Mouse (Mus musculus) liver, embryonic 11.5 days (tissue): ENCODE data around the gene Il4ra. TPM values are rescaled to one million over a fixed set of nuclear protein-coding genes. Genes with fewer than 3 reads are reported as not detected.

Experiments
- ATAC-seq: fragments of 200-750 bp; cut with Nextera tagmentation; replicated peaks from 2 replicates; pipeline ENCODE4 v1.8.0; 2017; ENCODE audit warnings: moderate number of reproducible peaks, mild to moderate bottlenecking, moderate TSS enrichment, moderate library complexity; ENCODE audit not compliant: low FRiP score
- DNase-seq: peaks from one replicate; pipeline ENCODE4 v3.0.0-alpha.2; 2017; ENCODE audit warnings: low spot score
- H3K27ac ChIP-seq: fragments of 300-500 bp; sonication (generic); 2 replicates; pipeline ENCODE4 v1.5.1; 2014; ENCODE audit warnings: mild to moderate bottlenecking, low read depth, low read length, control low read depth
- H3K27me3 ChIP-seq: fragments of 300-500 bp; sonication (generic); replicated peaks from 2 replicates; pipeline ENCODE4 v1.6.1; 2014; ENCODE audit warnings: low read length, mixed read lengths; ENCODE audit not compliant: control insufficient read depth, insufficient read depth
- H3K36me3 ChIP-seq: fragments of 300-500 bp; sonication (generic); 2 replicates; pipeline ENCODE4 v1.6.1; 2014; ENCODE audit warnings: mild to moderate bottlenecking, low read length, moderate library complexity, mixed read lengths; ENCODE audit not compliant: control insufficient read depth, insufficient read depth
- H3K4me1 ChIP-seq: fragments of 300-500 bp; sonication (generic); replicated peaks from 2 replicates; pipeline ENCODE4 v1.6.1; 2014; ENCODE audit warnings: low read length, mixed read lengths; ENCODE audit not compliant: control insufficient read depth, insufficient read depth
- H3K4me2 ChIP-seq: fragments of 300-500 bp; sonication (generic); 2 replicates; pipeline ENCODE4 v1.6.1; 2014; ENCODE audit warnings: mild to moderate bottlenecking, control low read depth, moderate library complexity
- H3K4me3 ChIP-seq: fragments of 300-500 bp; sonication (generic); 2 replicates; pipeline ENCODE4 v1.5.1; 2014; ENCODE audit warnings: low read depth, low read length, control low read depth
- H3K9ac ChIP-seq: fragments of 300-500 bp; sonication (generic); 2 replicates; pipeline ENCODE4 v1.6.1; 2014; ENCODE audit warnings: low read depth, low read length, control low read depth
- H3K9me3 ChIP-seq: fragments of 300-500 bp; sonication (generic); 2 replicates; pipeline ENCODE4 v1.6.1; 2016; ENCODE audit warnings: low read length, inconsistent platforms, mixed read lengths; ENCODE audit not compliant: control insufficient read depth
- WGBS: fragments of 180-500 bp; shearing (Covaris S2); extraction: QIAGEN DNeasy Blood & Tissue Kit; methylation state at CpG from one replicate; pipeline ENCODE4 v1.1.7; 2014; 5-methylcytosine and 5-hydroxymethylcytosine counted together
- polyA plus RNA-seq: library from polyadenylated mRNA; unstranded; fragments of >200 nt; fragmentation: Nextera tagmentation; extraction: Ambion mirVana; gene quantifications from 2 replicates; pipeline ENCODE4 v1.2.1, GENCODE M21; 2014

Il4ra gene
- polyA plus RNA-seq, 1 experiment from 2014 or later, result 5.3 TPM

- 80% methylated on average over 6 of the region's 6 CpGs for WGBS
- Histone ChIP-seq H3K27ac (no peak overlapping the region), H3K4me3 (no peak overlapping the region), H3K9ac (no peak overlapping the region), H3K27me3 (no peaks in the 10 kb centered on the region), H3K4me2 (no peak overlapping the region), H3K9me3 (no peaks in the 10 kb centered on the region), H3K36me3 (no peaks in the 10 kb centered on the region; the same call in 1 of the 2 replicates), H3K4me1 (peaks cover under 1% of the 10 kb centered on the region; the same call in 1 of the 2 replicates)
- no peak for ATAC-seq
- no peak for DNase-seq
Measured at GRCm38 (mm10) chr7:125572737-125573136, 20.8 kb downstream of the Il4ra start.

- H3K4me1 ChIP-seq, result peaks cover 5% of the 10 kb centered on the region; the same call in 1 of the 2 replicates
- no peaks in the 10 kb centered on the region for H3K9me3 ChIP-seq
- no peak overlapping the region for H3K27ac ChIP-seq
- no peaks in the 10 kb centered on the region; the same call in 1 of the 2 replicates for H3K36me3 ChIP-seq
- no peak for DNase-seq
- ATAC-seq, result no peak
- H3K4me2 ChIP-seq, result no peak overlapping the region
- no peak overlapping the region for H3K9ac ChIP-seq
- H3K27me3 ChIP-seq, result no peaks in the 10 kb centered on the region
- H3K4me3 ChIP-seq, result no peak overlapping the region
- 66% methylated on average over 2 of the region's 2 CpGs for WGBS
Measured at GRCm38 (mm10) chr7:125573849-125574248, 21.9 kb downstream of the Il4ra start.

- peaks cover 5% of the 10 kb centered on the region; the same call in 1 of the 2 replicates for H3K4me1 ChIP-seq
- no peaks in the 10 kb centered on the region for H3K9me3 ChIP-seq
- H3K9ac ChIP-seq, result no peak overlapping the region
- no peak for DNase-seq
- H3K4me3 ChIP-seq, result no peak overlapping the region
- no peaks in the 10 kb centered on the region for H3K27me3 ChIP-seq
- no peak for ATAC-seq
- no peak overlapping the region for H3K4me2 ChIP-seq
- WGBS, result 78% methylated on average over 3 of the region's 3 CpGs
- H3K36me3 ChIP-seq, result no peaks in the 10 kb centered on the region; the same call in 1 of the 2 replicates
- no peak overlapping the region for H3K27ac ChIP-seq
Measured at GRCm38 (mm10) chr7:125574832-125575231, 22.9 kb downstream of the Il4ra start.

GRCm38 (mm10) chr7:125575738-125576540 is 24.0 kb downstream of the Il4ra start:
- H3K4me3 ChIP-seq, result no peak overlapping the region
- no peaks in the 10 kb centered on the region for H3K27me3 ChIP-seq
- no peak overlapping the region for H3K27ac ChIP-seq
- no peak for DNase-seq
- peaks cover 5% of the 10 kb centered on the region; the same call in 1 of the 2 replicates for H3K4me1 ChIP-seq
- WGBS, result 84% methylated on average over 16 of the region's 16 CpGs
- no peaks in the 10 kb centered on the region for H3K9me3 ChIP-seq
- H3K9ac ChIP-seq, result no peak overlapping the region
- no peaks in the 10 kb centered on the region for H3K36me3 ChIP-seq
- H3K4me2 ChIP-seq, result no peak overlapping the region
- ATAC-seq, result no peak

GRCm38 (mm10) chr7:125576982-125577381 is 25.1 kb downstream of the Il4ra start:
- no peak overlapping the region for H3K4me3 ChIP-seq
- no peaks in the 10 kb centered on the region for H3K27me3 ChIP-seq
- H3K9me3 ChIP-seq, result no peaks in the 10 kb centered on the region
- ATAC-seq, result no peak
- DNase-seq, result no peak
- no peak overlapping the region for H3K4me2 ChIP-seq
- H3K27ac ChIP-seq, result no peak overlapping the region
- H3K4me1 ChIP-seq, result peaks cover 7% of the 10 kb centered on the region; the same call in 1 of the 2 replicates
- H3K36me3 ChIP-seq, result no peaks in the 10 kb centered on the region
- H3K9ac ChIP-seq, result no peak overlapping the region
- 77% methylated on average over 7 of the region's 7 CpGs for WGBS

- WGBS, result 66% methylated on average over 11 of the region's 11 CpGs
- H3K27ac ChIP-seq, result no peak overlapping the region
- H3K4me3 ChIP-seq, result no peak overlapping the region
- no peak overlapping the region for H3K9ac ChIP-seq
- H3K4me2 ChIP-seq, result no peak overlapping the region
- no peaks in the 10 kb centered on the region for H3K9me3 ChIP-seq
- no peak for DNase-seq
- H3K36me3 ChIP-seq, result no peaks in the 10 kb centered on the region
- H3K4me1 ChIP-seq, result peaks cover 7% of the 10 kb centered on the region; the same call in 1 of the 2 replicates
- H3K27me3 ChIP-seq, result no peaks in the 10 kb centered on the region
- ATAC-seq, result no peak
Measured at GRCm38 (mm10) chr7:125577486-125578088, 25.7 kb downstream of the Il4ra start.

GRCm38 (mm10) chr7:125578106-125578505 is 26.2 kb downstream of the Il4ra start:
- Histone ChIP-seq H3K36me3 (no peaks in the 10 kb centered on the region), H3K4me2 (no peak overlapping the region), H3K9me3 (no peaks in the 10 kb centered on the region), H3K27ac (no peak overlapping the region), H3K9ac (no peak overlapping the region), H3K4me1 (peaks cover 7% of the 10 kb centered on the region; the same call in 1 of the 2 replicates), H3K4me3 (no peak overlapping the region), H3K27me3 (no peaks in the 10 kb centered on the region; the same call in 1 of the 2 replicates)
- 74% methylated on average over 3 of the region's 3 CpGs for WGBS
- ATAC-seq (no peak), DNase-seq (no peak)

- no peak overlapping the region for H3K27ac ChIP-seq
- H3K9me3 ChIP-seq, result no peaks in the 10 kb centered on the region
- no peaks in the 10 kb centered on the region; the same call in 1 of the 2 replicates for H3K27me3 ChIP-seq
- ATAC-seq (no peak), DNase-seq (no peak)
- H3K4me1 ChIP-seq, result peaks cover 7% of the 10 kb centered on the region; the same call in 1 of the 2 replicates
- 74% methylated on average over 9 of the region's 9 CpGs for WGBS
- no peak overlapping the region for H3K4me3 ChIP-seq
- H3K9ac ChIP-seq, result no peak overlapping the region
- no peaks in the 10 kb centered on the region for H3K36me3 ChIP-seq
- H3K4me2 ChIP-seq, result no peak overlapping the region
Measured at GRCm38 (mm10) chr7:125579545-125580219, 27.8 kb downstream of the Il4ra start.
